Mouse (Mus musculus) lung, embryonic 16.5 days (tissue): ENCODE data around the gene Serpinf1. TPM values are rescaled to one million over a fixed set of nuclear protein-coding genes. Genes with fewer than 3 reads are reported as not detected.

Experiments
- ATAC-seq: fragments of 200-750 bp; cut with Nextera tagmentation; 2 replicates; pipeline ENCODE4 v1.8.0; 2017; ENCODE audit warnings: low read depth, mild to moderate bottlenecking, moderate library complexity
- H3K27ac ChIP-seq: fragments of 300-500 bp; sonication (generic); 2 replicates; pipeline ENCODE4 v1.5.1; 2014; ENCODE audit warnings: mild to moderate bottlenecking, control low read depth, low read length
- H3K27me3 ChIP-seq: fragments of 300-500 bp; sonication (generic); 2 replicates; pipeline ENCODE4 v1.6.1; 2014; ENCODE audit warnings: low read depth, low read length, mixed read lengths; ENCODE audit not compliant: control insufficient read depth, insufficient read depth
- H3K36me3 ChIP-seq: fragments of 300-500 bp; sonication (generic); 2 replicates; pipeline ENCODE4 v1.6.1; 2014; ENCODE audit warnings: low read length; ENCODE audit not compliant: control insufficient read depth, insufficient read depth
- H3K4me1 ChIP-seq: fragments of 300-500 bp; sonication (generic); replicated peaks from 2 replicates; pipeline ENCODE4 v1.6.1; 2014; ENCODE audit warnings: low read length, mixed read lengths; ENCODE audit not compliant: control insufficient read depth, insufficient read depth
- H3K4me2 ChIP-seq: fragments of 300-500 bp; sonication (generic); 2 replicates; pipeline ENCODE4 v1.6.1; 2014; ENCODE audit warnings: low read depth, low read length, control low read depth
- H3K4me3 ChIP-seq: fragments of 300-500 bp; sonication (generic); 2 replicates; pipeline ENCODE4 v1.5.1; 2014; ENCODE audit warnings: mild to moderate bottlenecking, low read length, control low read depth
- H3K9ac ChIP-seq: fragments of 300-500 bp; sonication (generic); 2 replicates; pipeline ENCODE4 v1.6.1; 2014; ENCODE audit warnings: low read length, control low read depth
- H3K9me3 ChIP-seq: fragments of 300-500 bp; sonication (generic); 2 replicates; pipeline ENCODE4 v1.6.1; 2016; ENCODE audit warnings: low read length; ENCODE audit not compliant: control insufficient read depth
- WGBS: fragments of 180-500 bp; shearing (Covaris S2); extraction: QIAGEN DNeasy Blood & Tissue Kit; methylation state at CpG from one replicate; pipeline ENCODE4 v1.1.7; 2014; 5-methylcytosine and 5-hydroxymethylcytosine counted together
- polyA plus RNA-seq: library from polyadenylated mRNA; unstranded; fragments of >200 nt; fragmentation: Nextera tagmentation; extraction: Ambion mirVana; gene quantifications from 2 replicates; pipeline ENCODE4 v1.2.1, GENCODE M21; 2015

Gene Serpinf1
- polyA plus RNA-seq, 1 experiment from 2014 or later = 61.3 TPM

- no peak overlapping the region for H3K4me3 ChIP-seq
- no peak overlapping the region for H3K27ac ChIP-seq
- H3K27me3 ChIP-seq = no peaks in the 10 kb centered on the region
- no peak for ATAC-seq
- no peaks in the 10 kb centered on the region for H3K9me3 ChIP-seq
- no peak overlapping the region for H3K9ac ChIP-seq
- no peak overlapping the region for H3K4me2 ChIP-seq
- no peaks in the 10 kb centered on the region for H3K36me3 ChIP-seq
- WGBS = 76% methylated on average over 13 of the region's 13 CpGs
- H3K4me1 ChIP-seq = no peaks in the 10 kb centered on the region
Measured at GRCm38 (mm10) chr11:75438194-75438593, 15.7 kb upstream of the Serpinf1 start.

GRCm38 (mm10) chr11:75434138-75434537 is 11.6 kb upstream of the Serpinf1 start:
- Histone ChIP-seq H3K9me3 (no peaks in the 10 kb centered on the region), H3K27me3 (no peaks in the 10 kb centered on the region), H3K27ac (no peak overlapping the region), H3K36me3 (no peaks in the 10 kb centered on the region), H3K4me2 (no peak overlapping the region), H3K9ac (no peak overlapping the region), H3K4me3 (no peak overlapping the region), H3K4me1 (no peaks in the 10 kb centered on the region)
- no peak for ATAC-seq
- 84% methylated on average over 5 of the region's 5 CpGs for WGBS

- Histone ChIP-seq H3K4me3 (no peak overlapping the region), H3K27me3 (no peaks in the 10 kb centered on the region), H3K4me1 (no peaks in the 10 kb centered on the region), H3K9me3 (no peaks in the 10 kb centered on the region), H3K9ac (no peak overlapping the region), H3K27ac (no peak overlapping the region), H3K36me3 (no peaks in the 10 kb centered on the region), H3K4me2 (no peak overlapping the region)
- no peak for ATAC-seq
- 79% methylated on average over 11 of the region's 11 CpGs for WGBS
Measured at GRCm38 (mm10) chr11:75431307-75431706, 8.8 kb upstream of the Serpinf1 start.

GRCm38 (mm10) chr11:75429019-75429705 is 6.7 kb upstream of the Serpinf1 start:
- no peaks in the 10 kb centered on the region for H3K36me3 ChIP-seq
- no peak overlapping the region for H3K9ac ChIP-seq
- no peak overlapping the region for H3K4me3 ChIP-seq
- no peaks in the 10 kb centered on the region for H3K4me1 ChIP-seq
- no peak for ATAC-seq
- no peak overlapping the region for H3K4me2 ChIP-seq
- H3K27ac ChIP-seq = no peak overlapping the region
- no peaks in the 10 kb centered on the region for H3K27me3 ChIP-seq
- 66% methylated on average over 9 of the region's 9 CpGs for WGBS
- H3K9me3 ChIP-seq = no peaks in the 10 kb centered on the region

GRCm38 (mm10) chr11:75424459-75424858 is 2.0 kb upstream of the Serpinf1 start:
- Histone ChIP-seq H3K4me1 (peaks cover 3% of the 10 kb centered on the region), H3K4me2 (no peak overlapping the region), H3K27ac (no peak overlapping the region), H3K27me3 (no peaks in the 10 kb centered on the region), H3K36me3 (no peaks in the 10 kb centered on the region), H3K9me3 (no peaks in the 10 kb centered on the region), H3K4me3 (no peak overlapping the region), H3K9ac (no peak overlapping the region)
- no peak for ATAC-seq
- WGBS = 92% methylated on average over 3 of the region's 3 CpGs

GRCm38 (mm10) chr11:75424033-75424432 is 1.5 kb upstream of the Serpinf1 start:
- no peak for ATAC-seq
- WGBS = 85% methylated on average over 9 of the region's 9 CpGs

GRCm38 (mm10) chr11:75423091-75423490 is 590 bp upstream of the Serpinf1 start:
- no peaks in the 10 kb centered on the region for H3K9me3 ChIP-seq
- H3K27ac ChIP-seq = no peak overlapping the region
- no peak overlapping the region for H3K4me2 ChIP-seq
- no peak for ATAC-seq
- H3K4me1 ChIP-seq = peaks cover 3% of the 10 kb centered on the region
- 95% methylated on average over 3 of the region's 3 CpGs for WGBS
- no peaks in the 10 kb centered on the region for H3K27me3 ChIP-seq
- H3K4me3 ChIP-seq = no peak overlapping the region
- H3K9ac ChIP-seq = no peak overlapping the region
- no peaks in the 10 kb centered on the region for H3K36me3 ChIP-seq

More at GRCm38 (mm10) chr11:75424033-75424432, 1.5 kb upstream of the Serpinf1 start:
- Histone ChIP-seq H3K27ac (no peak overlapping the region), H3K9ac (no peak overlapping the region), H3K36me3 (no peaks in the 10 kb centered on the region), H3K27me3 (no peaks in the 10 kb centered on the region), H3K4me3 (no peak overlapping the region), H3K9me3 (no peaks in the 10 kb centered on the region), H3K4me1 (peaks cover 3% of the 10 kb centered on the region), H3K4me2 (no peak overlapping the region)

GRCm38 (mm10) chr11:75421375-75422012 is 1.0 kb downstream of the Serpinf1 start:
- H3K36me3 ChIP-seq = no peaks in the 10 kb centered on the region
- ATAC-seq = no peak; the same call in 1 of the 2 replicates
- 0 out of 2 replicates have a peak overlapping the region, but pooled peaks have one; percentile 7 for H3K4me3 ChIP-seq
- H3K27me3 ChIP-seq = no peaks in the 10 kb centered on the region
- H3K27ac ChIP-seq = no peak overlapping the region
- peaks cover 3% of the 10 kb centered on the region for H3K4me1 ChIP-seq
- no peaks in the 10 kb centered on the region for H3K9me3 ChIP-seq
- 52% methylated on average over 6 of the region's 6 CpGs for WGBS
- peak overlapping the region; percentile 41; the same call in 1 of the 2 replicates for H3K9ac ChIP-seq
- H3K4me2 ChIP-seq = peak overlapping the region; percentile 41

GRCm38 (mm10) chr11:75420810-75421374 is 1.6 kb downstream of the Serpinf1 start:
- H3K9ac ChIP-seq = no peak overlapping the region
- no peaks in the 10 kb centered on the region for H3K36me3 ChIP-seq
- H3K27ac ChIP-seq = no peak overlapping the region
- no peak overlapping the region for H3K4me2 ChIP-seq
- 66% methylated on average over 5 of the region's 5 CpGs for WGBS
- no peaks in the 10 kb centered on the region for H3K9me3 ChIP-seq
- ATAC-seq = no peak
- H3K27me3 ChIP-seq = no peaks in the 10 kb centered on the region
- no peak overlapping the region for H3K4me3 ChIP-seq
- peaks cover 3% of the 10 kb centered on the region for H3K4me1 ChIP-seq
